Mouse (Mus musculus) kidney, adult 18-20 months (tissue): ENCODE measurements around the gene Inppl1.

Experiments
- DNase-seq: peaks from one replicate; pipeline ENCODE4 v3.0.0; 2021

Gene Inppl1

GRCm38 (mm10) chr7:101837606-101838471 is at the start of gene Inppl1:
Gene Inppl1, minus strand, starts transcription at chr7:101838229.
- DNase-seq: peak; percentile 96

- DNase-seq: no peak
Measured at GRCm38 (mm10) chr7:101886274-101886673, 48.2 kb upstream of the Inppl1 start.

GRCm38 (mm10) chr7:101884160-101884559 is 46.1 kb upstream of the Inppl1 start:
- no peak for DNase-seq

- no peak for DNase-seq
Measured at GRCm38 (mm10) chr7:101882413-101883154, 44.6 kb upstream of the Inppl1 start.

- no peak for DNase-seq
Measured at GRCm38 (mm10) chr7:101880855-101881254, 42.8 kb upstream of the Inppl1 start.

- DNase-seq: no peak
Measured at GRCm38 (mm10) chr7:101875978-101876377, 37.9 kb upstream of the Inppl1 start.

- peak; percentile 34 for DNase-seq
Measured at GRCm38 (mm10) chr7:101871296-101871695, 33.3 kb upstream of the Inppl1 start.

GRCm38 (mm10) chr7:101870629-101871028 is 32.6 kb upstream of the Inppl1 start, which contains the start of gene Folr1:
Gene Folr1, minus strand, starts transcription at chr7:101870788.
- DNase-seq: peak; percentile 72

- peak; percentile 41 for DNase-seq
Measured at GRCm38 (mm10) chr7:101869163-101869500, 31.1 kb upstream of the Inppl1 start.

- peak; percentile 61 for DNase-seq
Measured at GRCm38 (mm10) chr7:101868241-101869162, 30.5 kb upstream of the Inppl1 start.

- DNase-seq: no peak
Measured at GRCm38 (mm10) chr7:101867482-101867881, 29.5 kb upstream of the Inppl1 start.

GRCm38 (mm10) chr7:101866491-101867265 is 28.6 kb upstream of the Inppl1 start:
- no peak for DNase-seq

GRCm38 (mm10) chr7:101863415-101863814 is 25.4 kb upstream of the Inppl1 start, which contains the start of gene Anapc15:
Gene Anapc15, plus strand, starts transcription at chr7:101863715.
- DNase-seq: no peak

GRCm38 (mm10) chr7:101862291-101862690 is 24.3 kb upstream of the Inppl1 start:
- DNase-seq: no peak

- DNase-seq: peak; percentile 21
Measured at GRCm38 (mm10) chr7:101860978-101861377, 22.9 kb upstream of the Inppl1 start.

- DNase-seq: no peak
Measured at GRCm38 (mm10) chr7:101858362-101858761, 20.3 kb upstream of the Inppl1 start.

GRCm38 (mm10) chr7:101857094-101857493 is 19.1 kb upstream of the Inppl1 start, which contains the start of gene Folr2:
Gene Folr2, minus strand, starts transcription at chr7:101857194.
- DNase-seq: no peak

- DNase-seq: no peak
Measured at GRCm38 (mm10) chr7:101853816-101854215, 15.8 kb upstream of the Inppl1 start.

- peak; percentile 13 for DNase-seq
Measured at GRCm38 (mm10) chr7:101852846-101853245, 14.8 kb upstream of the Inppl1 start.

- DNase-seq: no peak
Measured at GRCm38 (mm10) chr7:101851689-101852088, 13.7 kb upstream of the Inppl1 start.

- no peak for DNase-seq
Measured at GRCm38 (mm10) chr7:101847934-101848333, 9.9 kb upstream of the Inppl1 start.

- no peak for DNase-seq
Measured at GRCm38 (mm10) chr7:101844186-101844585, 6.2 kb upstream of the Inppl1 start.
